Mouse (Mus musculus) cerebellum, adult 2 months (tissue): ENCODE measurements at regions not wholly inside any gene's neighbourhood (a gene's known extent, or its start where the extent isn't known, plus 50 kb on each side); places are given as distances from the start of the nearest gene placed in this dataset.

Experiments
- DNase-seq, 2 experiments: peaks; one replicate each; pipeline ENCODE4 v3.0.0; 2021
- H3K27ac ChIP-seq: fragments of 200-500 bp; 2 replicates; pipeline ENCODE4 v1.5.1; 2012; ENCODE audit warnings: low read length, control low read depth, inconsistent platforms; ENCODE audit not compliant: insufficient read depth
- H3K27me3 ChIP-seq: fragments of 200-500 bp; 2 replicates; pipeline ENCODE4 v1.6.1; 2012; ENCODE audit warnings: inconsistent platforms, mild to moderate bottlenecking, low read length, moderate library complexity; ENCODE audit not compliant: control insufficient read depth, insufficient read depth
- H3K4me1 ChIP-seq: fragments of 200-500 bp; 2 replicates; pipeline ENCODE4 v1.6.1; 2011; ENCODE audit warnings: low read length; ENCODE audit not compliant: control insufficient read depth, insufficient read depth
- H3K4me3 ChIP-seq: fragments of 200-500 bp; replicated peaks from 2 replicates; pipeline ENCODE3; 2011; ENCODE audit warnings: mild to moderate bottlenecking, low read depth, low read length, control low read depth; ENCODE audit not compliant: insufficient read depth
- CTCF ChIP-seq: fragments of 200-500 bp; IDR thresholded peaks from 2 replicates; pipeline ENCODE4 v1.5.1; 2011; ENCODE audit warnings: low read depth, mild to moderate bottlenecking, control low read depth, low read length, moderate library complexity, borderline replicate concordance; ENCODE audit not compliant: insufficient read depth
- POLR2A ChIP-seq: fragments of 200-500 bp; IDR thresholded peaks from 2 replicates; pipeline ENCODE4 v1.6.1; 2011; ENCODE audit warnings: low read length, control low read depth, borderline replicate concordance; ENCODE audit not compliant: insufficient read depth
- WGBS: fragments of 180-500 bp; shearing (Covaris S2); methylation state at CpG from one replicate; pipeline ENCODE4 v1.1.7; 2018; 5-methylcytosine and 5-hydroxymethylcytosine counted together

- H3K4me1 ChIP-seq: no peaks in the 10 kb centered on the region
- no peak for DNase-seq
- no peak overlapping the region for H3K4me3 ChIP-seq
- 87% methylated on average over 5 of the region's 5 CpGs for WGBS
- no peak for TF ChIP-seq POLR2A
- no peak for TF ChIP-seq CTCF
- no peaks in the 10 kb centered on the region for H3K27me3 ChIP-seq
- no peak overlapping the region for H3K27ac ChIP-seq
Measured at GRCm38 (mm10) chr1:148977377-148977776, 983.7 kb downstream of the Pla2g4a start.

DNA sequence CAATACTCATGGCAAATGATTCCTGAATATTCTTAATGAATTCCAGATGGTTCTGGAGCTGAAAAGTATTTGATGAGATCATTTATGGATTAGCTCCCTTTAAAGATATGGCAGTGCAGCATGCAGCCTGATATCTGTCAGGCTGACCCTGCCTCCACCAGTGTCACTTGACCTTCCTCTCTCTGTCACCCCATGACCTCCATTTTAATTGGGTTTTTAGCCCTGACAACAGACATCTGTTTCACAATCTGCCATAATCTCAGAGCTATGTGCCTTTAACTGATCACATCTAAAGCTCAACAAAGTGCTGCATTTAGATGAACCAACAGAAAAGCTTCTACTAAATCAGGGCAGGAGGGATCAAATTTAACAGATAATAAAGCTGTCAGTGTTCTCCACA is 995.7 kb downstream of the Pla2g4a start:
- TF ChIP-seq POLR2A: no peak
- no peak for TF ChIP-seq CTCF
- Histone ChIP-seq H3K4me1 (no peaks in the 10 kb centered on the region), H3K27ac (no peak overlapping the region), H3K4me3 (no peak overlapping the region), H3K27me3 (no peaks in the 10 kb centered on the region)
- DNase-seq: no peak

GRCm38 (mm10) chr1:148934366-148934765 is 1026.7 kb downstream of the Pla2g4a start:
- Histone ChIP-seq H3K27ac (no peak overlapping the region), H3K4me3 (no peak overlapping the region), H3K27me3 (no peaks in the 10 kb centered on the region), H3K4me1 (no peaks in the 10 kb centered on the region)
- no peak for DNase-seq
- 88% methylated on average over 3 of the region's 3 CpGs for WGBS
- TF ChIP-seq POLR2A (no peak), CTCF (no peak)

DNA sequence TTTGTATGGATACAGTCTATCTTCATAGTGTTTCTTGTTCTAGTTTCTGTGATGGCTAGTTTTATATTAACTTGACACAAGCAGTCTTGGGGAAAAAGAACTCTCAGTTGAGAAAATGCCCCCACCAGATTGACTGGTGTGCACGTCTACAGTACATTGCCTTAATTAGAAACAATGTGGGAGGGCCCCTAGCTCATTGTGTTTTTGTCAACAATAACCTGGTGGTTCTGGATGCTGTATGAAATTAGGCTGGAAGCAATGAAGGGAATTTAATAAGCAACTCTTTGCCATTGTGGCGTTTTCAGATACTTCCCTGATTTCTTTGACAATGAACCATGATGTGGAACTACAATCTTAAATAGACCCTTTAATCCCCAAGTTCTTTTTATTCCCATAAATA is 1036.6 kb downstream of the Pla2g4a start:
- no peak for DNase-seq
- Histone ChIP-seq H3K4me1 (no peaks in the 10 kb centered on the region), H3K27me3 (no peaks in the 10 kb centered on the region), H3K4me3 (no peak overlapping the region), H3K27ac (no peak overlapping the region)
- TF ChIP-seq CTCF (no peak), POLR2A (no peak)
- WGBS: 42% methylated on average over 2 of the region's 2 CpGs

- TF ChIP-seq CTCF (no peak), POLR2A (no peak)
- Histone ChIP-seq H3K4me1 (no peaks in the 10 kb centered on the region), H3K4me3 (no peak overlapping the region)
Measured at GRCm38 (mm10) chr1:148917062-148917461, 1044.0 kb downstream of the Pla2g4a start.

DNA sequence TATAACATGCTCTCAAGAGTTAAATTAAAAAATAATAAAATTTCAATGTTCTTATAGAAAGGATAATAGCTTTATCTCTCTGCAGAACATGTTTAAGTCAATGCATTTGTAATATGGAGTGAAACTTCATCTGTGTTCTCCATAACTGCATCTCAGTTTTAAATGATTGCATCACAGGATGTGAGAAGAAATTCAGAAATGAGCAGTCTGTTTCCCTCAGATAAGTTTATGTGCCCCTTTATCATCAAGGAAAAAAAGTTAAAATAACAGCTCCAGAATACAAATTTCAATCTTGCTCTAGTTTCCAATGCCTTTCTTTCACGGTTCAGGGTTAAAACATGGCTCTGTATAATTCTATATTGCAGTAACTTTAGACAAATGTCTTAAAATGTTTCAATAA is 1048.3 kb downstream of the Pla2g4a start:
- DNase-seq: no peak
- no peaks in the 10 kb centered on the region for H3K27me3 ChIP-seq
- WGBS: 97% methylated on average over 1 of the region's 1 CpGs
- TF ChIP-seq CTCF (no peak), POLR2A (no peak)
- H3K4me1 ChIP-seq: no peaks in the 10 kb centered on the region
- no peak overlapping the region for H3K27ac ChIP-seq
- H3K4me3 ChIP-seq: no peak overlapping the region

More at GRCm38 (mm10) chr1:148917062-148917461, 1044.0 kb downstream of the Pla2g4a start:
- no peak for DNase-seq
- Histone ChIP-seq H3K27ac (no peak overlapping the region), H3K27me3 (no peaks in the 10 kb centered on the region)

DNA sequence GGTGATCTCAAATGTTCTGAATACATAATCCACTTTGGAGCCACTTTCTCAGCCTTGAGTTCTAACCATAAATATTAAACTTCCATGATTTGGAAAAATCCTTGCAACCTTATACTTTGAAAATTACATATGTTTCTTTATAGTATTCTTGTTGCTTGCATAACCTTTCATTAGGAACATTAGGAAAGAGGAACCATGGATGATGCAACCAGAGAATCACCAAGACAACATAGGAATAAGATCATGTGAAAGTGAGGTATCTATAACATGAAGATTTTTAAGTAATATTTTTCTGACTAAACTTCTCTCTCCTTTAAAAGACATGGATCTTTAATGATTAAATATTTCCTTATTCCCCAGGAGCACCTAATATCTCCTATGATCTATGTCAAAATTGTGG is 1057.0 kb downstream of the Pla2g4a start:
- H3K4me1 ChIP-seq: no peaks in the 10 kb centered on the region
- no peak for TF ChIP-seq CTCF
- TF ChIP-seq POLR2A: no peak
- no peaks in the 10 kb centered on the region for H3K27me3 ChIP-seq
- no peak for DNase-seq
- no peak overlapping the region for H3K27ac ChIP-seq
- H3K4me3 ChIP-seq: no peak overlapping the region

- H3K4me3 ChIP-seq: no peak overlapping the region
- no peak for DNase-seq
- TF ChIP-seq POLR2A: no peak
- no peak for TF ChIP-seq CTCF
Measured at GRCm38 (mm10) chr1:148903093-148903492, 1058.0 kb downstream of the Pla2g4a start.

GRCm38 (mm10) chr1:148901319-148902033 is 1059.6 kb downstream of the Pla2g4a start:
- no peak overlapping the region for H3K27ac ChIP-seq
- no peak for TF ChIP-seq CTCF
- TF ChIP-seq POLR2A: no peak
- H3K27me3 ChIP-seq: no peaks in the 10 kb centered on the region
- whole genome bisulfite sequencing: 94% methylated on average over 2 of the region's 2 CpGs
- H3K4me1 ChIP-seq: no peaks in the 10 kb centered on the region
- DNase-seq: no peak
- H3K4me3 ChIP-seq: no peak overlapping the region

More at GRCm38 (mm10) chr1:148903093-148903492, 1058.0 kb downstream of the Pla2g4a start:
- Histone ChIP-seq H3K4me1 (no peaks in the 10 kb centered on the region), H3K27ac (no peak overlapping the region), H3K27me3 (no peaks in the 10 kb centered on the region)
